Mouse (Mus musculus) frontal cortex, adult (tissue): ENCODE results near the gene Olfr893.
"Not testable (repeated sequence)": the region's sequence is repeated elsewhere in the genome, so short reads cannot be mapped to it uniquely, and the experiment has no call there.

Experiments
- ATAC-seq: cut with Nextera tagmentation; 2 replicates; pipeline ENCODE4 v1.9.2; 2017; ENCODE audit warnings: mild to moderate bottlenecking, moderate library complexity, mixed read lengths; ENCODE audit not compliant: low TSS enrichment

The Olfr893 gene

DNA sequence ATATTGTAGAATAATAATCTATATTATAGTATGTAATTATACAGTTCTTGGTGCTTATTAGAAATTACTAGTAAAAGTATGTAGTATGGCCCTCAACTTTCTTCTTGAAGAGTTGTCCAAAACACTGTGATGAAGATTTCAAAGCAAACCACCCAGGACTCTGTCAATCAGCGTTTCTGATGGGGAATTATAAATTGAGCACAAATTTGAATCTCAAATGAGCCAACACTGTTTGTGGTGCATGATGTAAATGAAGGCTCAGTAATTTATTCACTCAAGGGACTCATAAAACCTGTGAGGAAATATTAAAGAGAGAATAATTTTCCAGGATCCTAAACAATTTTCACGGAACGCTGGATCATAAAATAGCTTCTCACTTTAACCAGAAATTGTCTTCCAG lies at the start of gene Olfr893:
Olfr893 (plus strand) TSS at position 301 of the 400 bp plus-strand sequence.
- no peak for ATAC-seq

DNA sequence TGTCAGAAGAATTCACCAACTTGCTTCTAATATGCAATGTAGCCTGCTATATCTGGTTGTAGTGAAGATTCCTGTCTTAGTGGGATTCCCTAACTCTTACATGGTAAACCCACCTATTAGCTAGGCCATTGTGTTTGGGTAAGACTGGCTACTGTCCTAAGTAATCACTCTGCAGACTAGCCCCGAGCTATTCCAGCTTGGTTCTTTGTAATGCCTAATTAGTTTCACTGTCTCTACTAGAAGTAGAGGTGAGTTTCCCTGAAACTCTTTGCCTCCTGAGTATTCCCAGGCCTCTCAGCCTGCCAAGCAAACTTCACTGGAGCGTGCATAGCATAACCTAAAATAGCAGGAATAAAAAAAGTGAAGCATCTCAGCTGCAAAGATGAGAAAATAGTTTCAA lies 39.8 kb upstream of the Olfr893 start:
- ATAC-seq = not testable (repeated sequence)

DNA sequence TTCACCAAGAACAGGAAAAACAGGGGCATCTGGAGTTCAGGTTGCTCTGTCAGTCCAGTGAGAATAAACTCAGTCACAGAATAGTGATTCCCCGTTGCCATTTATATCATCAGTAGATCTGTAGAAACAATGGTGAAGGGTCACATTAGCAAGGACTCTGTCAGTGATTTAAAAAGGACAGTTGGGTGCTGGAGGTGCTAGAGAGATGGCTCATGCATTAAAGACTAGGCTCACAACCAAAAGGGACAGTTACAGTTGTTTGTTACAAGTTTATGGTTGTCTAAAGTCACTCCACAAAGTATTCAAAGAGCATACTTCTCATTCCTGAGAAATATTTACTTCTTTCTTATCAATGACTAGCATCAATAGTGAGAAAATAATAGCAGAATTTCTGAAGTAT lies 27.4 kb upstream of the Olfr893 start, which contains the start of gene Olfr891:
Olfr891 (minus strand) TSS at position 101 of the 400 bp plus-strand sequence.
- no peak for ATAC-seq

DNA sequence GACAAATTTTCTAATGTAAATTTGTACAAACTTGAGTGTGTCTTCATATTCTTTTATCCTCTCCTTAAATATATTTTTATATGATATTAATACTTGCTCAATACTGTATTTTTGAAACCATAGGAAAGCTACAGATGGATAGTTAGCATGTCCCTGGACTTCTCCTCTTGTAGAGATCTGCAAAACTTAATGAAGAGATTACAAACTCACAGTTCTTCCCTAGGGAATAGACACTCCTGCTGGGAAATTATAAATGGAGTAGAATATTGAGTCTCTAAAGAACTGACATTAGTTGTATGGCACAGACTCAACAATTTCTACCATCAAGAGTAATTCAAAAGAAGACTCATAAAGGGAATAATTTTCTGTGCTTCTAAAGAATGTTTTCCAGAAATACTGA lies 9.6 kb downstream of the Olfr893 start, which contains the start of gene Olfr894:
Olfr894 (plus strand) TSS at position 301 of the 400 bp plus-strand sequence.
- no peak for ATAC-seq

DNA sequence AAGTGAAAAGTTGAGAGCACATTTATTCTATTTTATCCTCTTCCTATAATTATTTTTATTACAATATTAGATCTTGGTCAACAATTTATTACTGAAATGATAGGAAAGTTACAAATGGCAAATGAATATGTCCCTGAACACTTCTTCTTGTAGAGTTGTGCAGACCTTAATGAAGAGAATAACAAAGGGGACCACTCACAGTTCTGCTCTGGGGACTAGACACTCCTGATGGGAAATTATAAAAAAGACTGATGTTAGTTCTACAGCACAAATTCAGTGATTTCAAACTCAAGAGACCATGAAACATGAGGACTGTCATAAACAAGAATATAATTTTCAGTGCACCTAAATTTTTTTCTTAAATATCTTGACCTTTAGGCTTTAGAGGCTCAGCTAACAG lies 44.3 kb downstream of the Olfr893 start, which contains the start of gene Olfr143:
Olfr143 (plus strand) TSS at position 301 of the 400 bp plus-strand sequence.
- ATAC-seq = no peak
